Mouse (Mus musculus) MEL (cell line): ENCODE results near the gene Zscan22. TPM values are rescaled to one million over a fixed set of nuclear protein-coding genes. Genes with fewer than 3 reads are reported as not detected.

Experiments used
- DNase-seq: peaks from one replicate; pipeline ENCODE4 v3.0.0; 2011; ENCODE audit warnings: low read depth, low spot score
- H3K27ac ChIP-seq: 2 replicates; pipeline ENCODE4 v1.5.1; 2012; ENCODE audit warnings: low read depth, mild to moderate bottlenecking, control low read depth, low read length, moderate library complexity; ENCODE audit not compliant: control insufficient read depth
- H3K27me3 ChIP-seq, 2 experiments: fragments of 150-350 bp in 1 of 2; sonication (generic) in 1 of 2; 2 replicates each; pipeline ENCODE4 v1.6.1; 2012; ENCODE audit warnings: low read length in 2 of 2, mild to moderate bottlenecking in 2 of 2, improper control_type of control experiment in 1 of 2, moderate library complexity in 1 of 2; ENCODE audit not compliant: insufficient read depth in 2 of 2, control insufficient read depth in 1 of 2
- H3K36me3 ChIP-seq, 2 experiments: 2 replicates each; pipeline ENCODE4 v1.6.1; 2012 to 2014; ENCODE audit warnings: low read length in 2 of 2, improper control_type of control experiment in 1 of 2, inconsistent platforms in 1 of 2, mild to moderate bottlenecking in 1 of 2; ENCODE audit not compliant: insufficient read depth in 2 of 2, control insufficient read depth in 1 of 2
- H3K4me1 ChIP-seq, 2 experiments: fragments of 150-350 bp in 1 of 2; sonication (generic) in 1 of 2; 2 replicates each; pipeline ENCODE4 v1.6.1; 2012; ENCODE audit warnings: low read length in 2 of 2, improper control_type of control experiment in 1 of 2, mild to moderate bottlenecking in 1 of 2; ENCODE audit not compliant: insufficient read depth in 2 of 2, control insufficient read depth in 1 of 2
- H3K4me3 ChIP-seq, 2 experiments: fragments of 150-350 bp in 1 of 2; sonication (generic) in 1 of 2; 2 replicates each; pipeline ENCODE4 v1.5.1; 2012; ENCODE audit warnings: low read depth in 2 of 2, low read length in 2 of 2, mild to moderate bottlenecking in 2 of 2, moderate library complexity in 2 of 2, control low read depth in 1 of 2, improper control_type of control experiment in 1 of 2; ENCODE audit not compliant: control insufficient read depth in 1 of 2, insufficient read depth in 1 of 2
- H3K79me2 ChIP-seq: 2 replicates; pipeline ENCODE4 v1.6.1; 2012; ENCODE audit warnings: mild to moderate bottlenecking, low read length, moderate library complexity; ENCODE audit not compliant: control insufficient read depth, poor library complexity, insufficient read depth
- H3K9ac ChIP-seq: 2 replicates; pipeline ENCODE4 v1.6.1; 2012; ENCODE audit warnings: low read depth, mild to moderate bottlenecking, control low read depth, low read length, moderate library complexity; ENCODE audit not compliant: control insufficient read depth, poor library complexity, severe bottlenecking
- H3K9me3 ChIP-seq: fragments of 150-350 bp; sonication (generic); replicated peaks from 2 replicates; pipeline ENCODE4 v1.6.1; 2012; ENCODE audit warnings: mild to moderate bottlenecking, low read length, improper control_type of control experiment, moderate library complexity; ENCODE audit not compliant: insufficient read depth
- BHLHE40 ChIP-seq: IDR thresholded peaks from 2 replicates; pipeline ENCODE4 v1.6.1; 2012; ENCODE audit warnings: low read depth, mild to moderate bottlenecking, inconsistent platforms, low read length, improper control_type of control experiment, borderline replicate concordance
- CHD1 ChIP-seq: IDR thresholded peaks from 2 replicates; pipeline ENCODE4 v1.6.1; 2012; ENCODE audit warnings: low read depth, mild to moderate bottlenecking, inconsistent platforms, low read length, improper control_type of control experiment
- E2F4 ChIP-seq: IDR thresholded peaks from 2 replicates; pipeline ENCODE4 v1.6.1; 2011; ENCODE audit warnings: low read depth, low read length, improper control_type of control experiment, borderline replicate concordance
- EP300 ChIP-seq, 2 experiments: IDR thresholded peaks; 2 replicates each; pipeline ENCODE4 v1.6.1; 2011; ENCODE audit warnings: improper control_type of control experiment in 2 of 2, low read length in 2 of 2, low read depth in 1 of 2, mild to moderate bottlenecking in 1 of 2
- ETS1 ChIP-seq: IDR thresholded peaks from 2 replicates; pipeline ENCODE4 v1.6.1; 2012; ENCODE audit warnings: low read depth, mild to moderate bottlenecking, inconsistent platforms, low read length, improper control_type of control experiment, moderate library complexity
- GABPA ChIP-seq: IDR thresholded peaks from 2 replicates; pipeline ENCODE4 v1.6.1; 2012; ENCODE audit warnings: low read depth, mild to moderate bottlenecking, inconsistent platforms, low read length, improper control_type of control experiment, moderate library complexity
- HCFC1 ChIP-seq: IDR thresholded peaks from 2 replicates; pipeline ENCODE4 v1.6.1; 2012; ENCODE audit warnings: low read depth, mild to moderate bottlenecking, inconsistent platforms, low read length, improper control_type of control experiment, moderate library complexity
- KAT2A ChIP-seq: conservative IDR thresholded peaks from 2 replicates; pipeline ENCODE4 v1.6.1; 2012; ENCODE audit warnings: low read depth, low read length, improper control_type of control experiment, inconsistent platforms
- MAFK ChIP-seq: IDR thresholded peaks from 2 replicates; pipeline ENCODE4 v1.6.1; 2011; ENCODE audit warnings: low read depth, mild to moderate bottlenecking, low read length, improper control_type of control experiment, borderline replicate concordance
- MAZ ChIP-seq: IDR thresholded peaks from 2 replicates; pipeline ENCODE4 v1.6.1; 2012; ENCODE audit warnings: low read depth, mild to moderate bottlenecking, inconsistent platforms, low read length, improper control_type of control experiment
- MEF2A ChIP-seq: IDR thresholded peaks from 2 replicates; pipeline ENCODE4 v1.6.1; 2014; ENCODE audit warnings: low read depth, mild to moderate bottlenecking, inconsistent platforms, low read length, improper control_type of control experiment; ENCODE audit not compliant: poor library complexity, insufficient replicate concordance, severe bottlenecking; ENCODE audit errors: extremely low read depth
- MXI1 ChIP-seq: IDR thresholded peaks from 2 replicates; pipeline ENCODE4 v1.6.1; 2011; ENCODE audit warnings: mild to moderate bottlenecking, low read depth, low read length, improper control_type of control experiment
- MYB ChIP-seq: IDR thresholded peaks from 2 replicates; pipeline ENCODE4 v1.6.1; 2011; ENCODE audit warnings: mild to moderate bottlenecking, low read depth, low read length, improper control_type of control experiment
- NELFE ChIP-seq: IDR thresholded peaks from 2 replicates; pipeline ENCODE4 v1.6.1; 2011; ENCODE audit warnings: low read depth, low read length, improper control_type of control experiment
- NRF1 ChIP-seq: IDR thresholded peaks from 2 replicates; pipeline ENCODE4 v1.6.1; 2014; ENCODE audit warnings: low read depth, mild to moderate bottlenecking, inconsistent platforms, low read length, improper control_type of control experiment, moderate library complexity; ENCODE audit not compliant: poor library complexity, insufficient read depth, severe bottlenecking
- POLR2A ChIP-seq, 2 experiments: IDR thresholded peaks; 2 replicates each; pipeline ENCODE4 v1.6.1; 2011 to 2012; ENCODE audit warnings: low read length in 2 of 2, mild to moderate bottlenecking in 2 of 2, control low read depth in 1 of 2, improper control_type of control experiment in 1 of 2, low read depth in 1 of 2, moderate library complexity in 1 of 2; ENCODE audit not compliant: control insufficient read depth in 1 of 2, insufficient read depth in 1 of 2, poor library complexity in 1 of 2
- POLR2AphosphoS2 ChIP-seq: IDR thresholded peaks from 2 replicates; pipeline ENCODE4 v1.6.1; 2011; ENCODE audit warnings: low read length, improper control_type of control experiment
- RAD21 ChIP-seq: IDR thresholded peaks from 2 replicates; pipeline ENCODE4 v1.6.1; 2011; ENCODE audit warnings: mild to moderate bottlenecking, low read depth, low read length, improper control_type of control experiment
- RCOR1 ChIP-seq: IDR thresholded peaks from 2 replicates; pipeline ENCODE4 v1.6.1; 2012; ENCODE audit warnings: low read depth, mild to moderate bottlenecking, inconsistent platforms, low read length, improper control_type of control experiment
- SMC3 ChIP-seq: IDR thresholded peaks from 2 replicates; pipeline ENCODE4 v1.6.1; 2011; ENCODE audit warnings: low read depth, low read length, improper control_type of control experiment
- TBP ChIP-seq: IDR thresholded peaks from 2 replicates; pipeline ENCODE4 v1.8.0; 2011; ENCODE audit warnings: low read depth, low read length, improper control_type of control experiment
- TCF12 ChIP-seq: IDR thresholded peaks from 2 replicates; pipeline ENCODE4 v1.6.1; 2014; ENCODE audit warnings: low read depth, mild to moderate bottlenecking, inconsistent platforms, low read length, improper control_type of control experiment, moderate library complexity
- UBTF ChIP-seq: IDR thresholded peaks from 2 replicates; pipeline ENCODE4 v1.6.1; 2012; ENCODE audit warnings: low read depth, mild to moderate bottlenecking, inconsistent platforms, low read length, improper control_type of control experiment, moderate library complexity, borderline replicate concordance; ENCODE audit not compliant: insufficient read depth
- ZKSCAN1 ChIP-seq: IDR thresholded peaks from 2 replicates; pipeline ENCODE4 v1.6.1; 2012; ENCODE audit warnings: low read depth, mild to moderate bottlenecking, inconsistent platforms, low read length, improper control_type of control experiment, moderate library complexity
- polyA plus RNA-seq, 2 experiments: library from polyadenylated mRNA; stranded (reverse) in 1 of 2; unstranded in 1 of 2; fragments of >175 nt in 1 of 2; fragments of >200 nt in 1 of 2; gene quantifications; 2 replicates each; pipeline versions ENCODE4 v1.2.1 to v1.2.4; 2012; ENCODE audit warnings: low replicate concordance in 2 of 2, low read depth in 1 of 2; ENCODE audit not compliant: insufficient read length in 2 of 2, insufficient read depth in 1 of 2, missing spikeins in 1 of 2
- total RNA-seq: library from RNA; depleted of rRNA; stranded (reverse); fragments of 300-350 nt; gene quantifications from 2 replicates; pipeline ENCODE4 v1.2.3, GENCODE M21; 2012

Gene Zscan22
- total and polyA plus RNA-seq, 3 experiments, result 2.5 to 7.1 TPM; not detected in 1

DNA sequence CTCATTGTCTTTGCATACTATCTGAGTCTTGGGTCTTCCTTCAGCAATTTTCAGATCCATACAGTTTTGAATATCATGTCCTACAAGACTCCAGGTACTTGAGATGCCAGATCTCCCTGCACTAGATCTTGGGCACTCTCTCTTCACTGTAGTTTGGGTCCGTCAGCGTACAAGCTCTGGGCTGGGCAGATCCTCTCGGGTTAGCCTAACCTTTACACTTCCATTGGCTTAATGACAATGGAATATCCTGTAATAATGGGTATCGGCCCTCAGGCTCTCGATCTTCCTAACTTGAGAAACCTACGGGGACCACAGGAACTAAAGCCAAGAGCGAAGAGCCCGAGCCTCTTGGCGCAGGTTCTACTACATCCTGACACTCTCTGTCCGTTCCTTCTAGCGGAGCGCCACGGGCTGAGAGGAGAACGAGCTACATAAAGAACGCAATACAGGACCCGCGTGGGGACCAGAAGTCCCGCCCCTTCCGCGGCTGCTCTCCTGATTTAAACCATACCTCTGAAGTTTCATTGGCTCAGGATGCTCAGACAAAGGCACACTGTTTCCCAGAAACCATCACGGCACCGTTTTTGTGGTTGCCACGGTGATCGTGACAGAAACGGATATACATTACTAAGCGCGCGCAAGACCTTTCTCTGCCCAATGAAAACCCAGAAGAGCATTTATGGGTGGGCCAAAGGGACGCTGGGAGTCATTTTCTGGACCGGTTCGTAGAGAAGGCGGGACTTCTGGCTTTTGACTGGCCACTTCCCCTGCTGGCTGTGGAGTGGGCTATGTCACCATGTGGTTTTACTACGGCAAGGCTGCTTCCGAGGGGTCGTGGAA is 51.6 kb downstream of the Zscan22 start (continued):
- no peak for TF ChIP-seq RCOR1
- no peak for TF ChIP-seq CHD1
- TF ChIP-seq MAZ, result no peak
- no peak for TF ChIP-seq RAD21
- TF ChIP-seq MXI1, result peak; percentile 88
- no peak; the same call in 1 of the 2 replicates for TF ChIP-seq TCF12
- TF ChIP-seq SMC3, result no peak
- no peak for TF ChIP-seq GABPA

- TF ChIP-seq SMC3 (no peak), HCFC1 (no peak), MAFK (no peak), NELFE (no peak), EP300 (IDR thresholded peaks at IDR 0.05; ENCODE audit: low read depth in 1 of 2, low read length in 2 of 2) (no peak), MAZ (no peak), MYB (no peak), KAT2A (no peak), ZKSCAN1 (no peak), E2F4 (no peak), BHLHE40 (no peak), CHD1 (no peak), NRF1 (no peak), UBTF (no peak), POLR2A (IDR thresholded peaks at IDR 0.05; ENCODE audit: control insufficient read depth in 1 of 2, insufficient read depth in 1 of 2, low read depth in 1 of 2, low read length in 2 of 2, poor library complexity in 1 of 2) (no peak), ETS1 (no peak), MEF2A (no peak), TBP (no peak), POLR2AphosphoS2 (no peak)
- H3K4me3 ChIP-seq, result peak overlapping the region; percentile 55 to 80
Observed at GRCm38 (mm10) chr7:12949872-12950229, 52.2 kb downstream of the Zscan22 start.

More at GRCm38 (mm10) chr7:12949872-12950229, 52.2 kb downstream of the Zscan22 start:
- Histone ChIP-seq H3K27me3 (no peaks in the 10 kb centered on the region; a peak in 1 of 4 replicates), H3K4me1 (peaks cover 0 to 14% of the 10 kb centered on the region in 2 experiments; a peak in 2 of 4 replicates), H3K27ac (peak overlapping the region; percentile 68), H3K79me2 (no peaks in the 10 kb centered on the region; the same call in 1 of the 2 replicates), H3K9me3 (no peaks in the 10 kb centered on the region), H3K36me3 (peaks cover 0 to 4% of the 10 kb centered on the region in 2 experiments; a peak in 2 of 4 replicates), H3K9ac (peak overlapping the region; percentile 83)
- DNase-seq, result no peak
